Mouse (Mus musculus): ENCODE data around the gene Alpk3. TPM values are rescaled to one million over a fixed set of nuclear protein-coding genes. Genes with fewer than 3 reads are reported as not detected.

Alpk3 gene
- total RNA-seq, 2 experiments from 2014 or later = 0.28 TPM; not detected in 1

GRCm38 (mm10) chr7:81072463-81072862 is 15.1 kb downstream of the Alpk3 start:
- no peak for ATAC-seq (replicated peaks; ENCODE audit: low FRiP score, low TSS enrichment, poor library complexity, severe bottlenecking)

GRCm38 (mm10) chr7:81073273-81073672 is 15.9 kb downstream of the Alpk3 start:
- ATAC-seq (replicated peaks; ENCODE audit: low FRiP score, low TSS enrichment, poor library complexity, severe bottlenecking) = no peak

GRCm38 (mm10) chr7:81074546-81074945 is 17.1 kb downstream of the Alpk3 start:
- peak; percentile 39; the same call in 1 of the 2 replicates for ATAC-seq (replicated peaks; ENCODE audit: low FRiP score, low TSS enrichment, poor library complexity, severe bottlenecking)

GRCm38 (mm10) chr7:81075299-81075698 is 17.9 kb downstream of the Alpk3 start:
- peak; percentile 40 for ATAC-seq (replicated peaks; ENCODE audit: low FRiP score, low TSS enrichment, poor library complexity, severe bottlenecking)

GRCm38 (mm10) chr7:81075732-81076131 is 18.3 kb downstream of the Alpk3 start:
- no peak for ATAC-seq (replicated peaks; ENCODE audit: low FRiP score, low TSS enrichment, poor library complexity, severe bottlenecking)

- ATAC-seq (replicated peaks; ENCODE audit: low FRiP score, low TSS enrichment, poor library complexity, severe bottlenecking) = no peak
These were observed 19.6 kb downstream of the Alpk3 start for GRCm38 (mm10) chr7:81077009-81077408.

- ATAC-seq (replicated peaks; ENCODE audit: low FRiP score, low TSS enrichment, poor library complexity, severe bottlenecking) = no peak
These were observed 21.3 kb downstream of the Alpk3 start for GRCm38 (mm10) chr7:81078740-81079139.

GRCm38 (mm10) chr7:81093420-81093965 is 36.1 kb downstream of the Alpk3 start:
- no peak for ATAC-seq (replicated peaks; ENCODE audit: low FRiP score, low TSS enrichment, poor library complexity, severe bottlenecking)

- no peak for ATAC-seq (replicated peaks; ENCODE audit: low FRiP score, low TSS enrichment, poor library complexity, severe bottlenecking)
These were observed 36.8 kb downstream of the Alpk3 start for GRCm38 (mm10) chr7:81094104-81094757.

- ATAC-seq (replicated peaks; ENCODE audit: low FRiP score, low TSS enrichment, poor library complexity, severe bottlenecking) = no peak
These were observed 42.9 kb downstream of the Alpk3 start for GRCm38 (mm10) chr7:81100341-81100740.

- peak; percentile 66 for ATAC-seq (replicated peaks; ENCODE audit: low FRiP score, low TSS enrichment, poor library complexity, severe bottlenecking)
These were observed 45.5 kb downstream of the Alpk3 start for GRCm38 (mm10) chr7:81102854-81103253.

GRCm38 (mm10) chr7:81105525-81105924 is 48.1 kb downstream of the Alpk3 start:
- no peak for ATAC-seq (replicated peaks; ENCODE audit: low FRiP score, low TSS enrichment, poor library complexity, severe bottlenecking)

GRCm38 (mm10) chr7:81108226-81108625 is 50.8 kb downstream of the Alpk3 start:
- ATAC-seq (replicated peaks; ENCODE audit: low FRiP score, low TSS enrichment, poor library complexity, severe bottlenecking) = no peak

- ATAC-seq (replicated peaks; ENCODE audit: low FRiP score, low TSS enrichment, poor library complexity, severe bottlenecking) = no peak
These were observed 52.6 kb downstream of the Alpk3 start for GRCm38 (mm10) chr7:81109717-81110651.

GRCm38 (mm10) chr7:81110791-81111190 is 53.4 kb downstream of the Alpk3 start:
- ATAC-seq (replicated peaks; ENCODE audit: low FRiP score, low TSS enrichment, poor library complexity, severe bottlenecking) = no peak

- ATAC-seq (replicated peaks; ENCODE audit: low FRiP score, low TSS enrichment, poor library complexity, severe bottlenecking) = no peak
These were observed 54.3 kb downstream of the Alpk3 start for GRCm38 (mm10) chr7:81111729-81112128.

GRCm38 (mm10) chr7:81112686-81113360 is 55.4 kb downstream of the Alpk3 start:
- ATAC-seq (replicated peaks; ENCODE audit: low FRiP score, low TSS enrichment, poor library complexity, severe bottlenecking) = no peak

- ATAC-seq (replicated peaks; ENCODE audit: low FRiP score, low TSS enrichment, poor library complexity, severe bottlenecking) = no peak
These were observed 57.2 kb downstream of the Alpk3 start, which contains the start of gene Slc28a1 for GRCm38 (mm10) chr7:81114555-81114954. TSS of gene Slc28a1 (plus strand) at chr7:81114799.

GRCm38 (mm10) chr7:81121099-81121498 is 63.7 kb downstream of the Alpk3 start:
- no peak for ATAC-seq (replicated peaks; ENCODE audit: low FRiP score, low TSS enrichment, poor library complexity, severe bottlenecking)

GRCm38 (mm10) chr7:81122808-81123207 is 65.4 kb downstream of the Alpk3 start:
- ATAC-seq (replicated peaks; ENCODE audit: low FRiP score, low TSS enrichment, poor library complexity, severe bottlenecking) = no peak
